Mouse (Mus musculus): ENCODE results near the gene Pcdh8.
A peak's percentile ranks its signal among the peaks of the same experiment; 100 is the strongest.

Pcdh8 gene

GRCm38 (mm10) chr14:79771094-79771535 is at the start of gene Pcdh8:
Pcdh8 (minus strand) TSS chr14:79771312.
- DNase-seq (ENCODE audit: low spot score): peak; percentile 85

GRCm38 (mm10) chr14:79814709-79815108 is 43.6 kb upstream of the Pcdh8 start:
- no peak for DNase-seq (ENCODE audit: low spot score)

- DNase-seq (ENCODE audit: low spot score): no peak
Observed at GRCm38 (mm10) chr14:79814084-79814483, 43.0 kb upstream of the Pcdh8 start.

- no peak for DNase-seq (ENCODE audit: low spot score)
Observed at GRCm38 (mm10) chr14:79793179-79793578, 22.1 kb upstream of the Pcdh8 start.

- DNase-seq (ENCODE audit: low spot score): no peak
Observed at GRCm38 (mm10) chr14:79789535-79789934, 18.4 kb upstream of the Pcdh8 start.

- DNase-seq (ENCODE audit: low spot score): no peak
Observed at GRCm38 (mm10) chr14:79788656-79789204, 17.6 kb upstream of the Pcdh8 start.

- no peak for DNase-seq (ENCODE audit: low spot score)
Observed at GRCm38 (mm10) chr14:79787918-79788317, 16.8 kb upstream of the Pcdh8 start.

- peak; percentile 31 for DNase-seq (ENCODE audit: low spot score)
Observed at GRCm38 (mm10) chr14:79785400-79785799, 14.3 kb upstream of the Pcdh8 start.

GRCm38 (mm10) chr14:79780889-79781288 is 9.8 kb upstream of the Pcdh8 start:
- DNase-seq (ENCODE audit: low spot score): no peak

- DNase-seq (ENCODE audit: low spot score): no peak
Observed at GRCm38 (mm10) chr14:79780332-79780731, 9.2 kb upstream of the Pcdh8 start.

GRCm38 (mm10) chr14:79779841-79780240 is 8.7 kb upstream of the Pcdh8 start:
- no peak for DNase-seq (ENCODE audit: low spot score)

- DNase-seq (ENCODE audit: low spot score): no peak
Observed at GRCm38 (mm10) chr14:79773425-79774391, 2.6 kb upstream of the Pcdh8 start.

GRCm38 (mm10) chr14:79771802-79772511 is 845 bp upstream of the Pcdh8 start:
- DNase-seq (ENCODE audit: low spot score): no peak

- DNase-seq (ENCODE audit: low spot score): no peak
Observed at GRCm38 (mm10) chr14:79770306-79771093, 612 bp downstream of the Pcdh8 start.

GRCm38 (mm10) chr14:79769618-79770017 is 1.5 kb downstream of the Pcdh8 start:
- DNase-seq (ENCODE audit: low spot score): peak; percentile 88

GRCm38 (mm10) chr14:79768996-79769395 is 2.1 kb downstream of the Pcdh8 start:
- peak; percentile 59 for DNase-seq (ENCODE audit: low spot score)

GRCm38 (mm10) chr14:79768076-79768830 is 2.9 kb downstream of the Pcdh8 start:
- no peak for DNase-seq (ENCODE audit: low spot score)

GRCm38 (mm10) chr14:79767601-79768000 is 3.5 kb downstream of the Pcdh8 start:
- DNase-seq (ENCODE audit: low spot score): no peak

- DNase-seq (ENCODE audit: low spot score): no peak
Observed at GRCm38 (mm10) chr14:79765196-79765765, 5.8 kb downstream of the Pcdh8 start.

GRCm38 (mm10) chr14:79754601-79755222 is 16.4 kb downstream of the Pcdh8 start:
- no peak for DNase-seq (ENCODE audit: low spot score)
